Mouse (Mus musculus): ENCODE measurements at regions not wholly inside any gene's neighbourhood (a gene's known extent, or its start where the extent isn't known, plus 50 kb on each side); places are given as distances from the start of the nearest gene placed in this dataset.

DNA sequence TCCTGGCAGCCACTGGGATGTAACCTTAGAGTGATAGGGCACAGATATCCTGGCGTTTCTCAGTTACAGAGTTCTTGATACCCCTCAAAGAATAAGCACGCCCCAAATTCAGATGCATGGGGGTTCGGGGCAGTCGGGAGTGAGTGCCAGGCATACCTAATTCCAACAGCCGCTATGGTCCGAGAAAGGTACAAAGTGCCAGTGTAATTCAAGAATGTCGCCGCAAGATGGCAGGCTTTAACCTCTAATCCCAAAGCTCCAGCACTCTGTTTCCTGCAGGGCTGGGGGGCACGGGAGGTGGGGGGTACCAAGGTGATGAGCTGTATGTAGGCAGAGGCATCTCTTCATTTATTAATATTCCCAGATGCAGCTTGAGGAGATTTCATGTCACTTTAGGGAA is 138.1 kb upstream of the Gm6657 start:
- peak; percentile 39; the same call in 1 of the 2 replicates for TF ChIP-seq CTCF (IDR thresholded peaks at IDR 0.05; ENCODE audit: borderline replicate concordance, insufficient read depth, low read length)
- TF ChIP-seq POLR2A (IDR thresholded peaks at IDR 0.05; ENCODE audit: low read depth, low read length) = no peak
